Mouse (Mus musculus) cortical plate, adult 2 months (tissue): ENCODE measurements around the gene Ifitm10.

Experiments
- CTCF ChIP-seq: fragments of 200-500 bp; IDR thresholded peaks from 2 replicates; pipeline ENCODE4 v1.5.1; 2011; ENCODE audit warnings: mild to moderate bottlenecking, control low read depth, low read length; ENCODE audit not compliant: insufficient read depth; ENCODE audit errors: extremely low read depth
- POLR2A ChIP-seq: fragments of 200-500 bp; IDR thresholded peaks from 2 replicates; pipeline ENCODE4 v1.6.1; 2011; ENCODE audit warnings: mild to moderate bottlenecking, low read length, control low read depth; ENCODE audit not compliant: insufficient read depth; ENCODE audit errors: extremely low read depth

GRCm38 (mm10) chr7:142295418-142295817 is 78.1 kb downstream of the Ifitm10 start:
- no peak for TF ChIP-seq CTCF
- TF ChIP-seq POLR2A = no peak
